Mouse (Mus musculus): ENCODE data around the gene Olfr1431. TPM values are rescaled to one million over a fixed set of nuclear protein-coding genes. Genes with fewer than 3 reads are reported as not detected.
"Not testable (repeated sequence)": the region's sequence is repeated elsewhere in the genome, so short reads cannot be mapped to it uniquely, and the experiment has no call there.

The Olfr1431 gene
- not detected in 2 replicates for total RNA-seq (2017)

DNA sequence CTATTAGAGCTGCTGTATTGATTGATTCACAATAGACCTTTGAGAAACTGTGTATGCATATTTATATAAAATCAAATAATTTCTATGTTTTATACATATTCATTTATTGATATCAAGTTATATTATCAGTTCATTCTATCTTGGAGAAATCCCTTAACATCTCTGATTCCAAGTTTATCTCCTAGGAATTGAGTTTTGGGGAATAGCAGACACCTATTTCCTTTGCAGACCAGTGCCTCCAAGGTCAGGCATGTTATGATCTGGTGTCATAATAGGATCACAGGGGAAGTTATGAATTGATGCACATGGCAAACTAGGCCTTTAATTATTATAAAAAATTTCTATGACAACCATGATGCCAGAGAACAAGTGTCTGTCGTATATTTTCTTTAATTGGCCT is at the start of gene Olfr1431:
Olfr1431 (plus strand) TSS at position 301 of the 400 bp plus-strand sequence.
- ATAC-seq (ENCODE audit: extremely low read depth, insufficient number of reproducible peaks, low FRiP score, poor library complexity, severe bottlenecking): no peak

DNA sequence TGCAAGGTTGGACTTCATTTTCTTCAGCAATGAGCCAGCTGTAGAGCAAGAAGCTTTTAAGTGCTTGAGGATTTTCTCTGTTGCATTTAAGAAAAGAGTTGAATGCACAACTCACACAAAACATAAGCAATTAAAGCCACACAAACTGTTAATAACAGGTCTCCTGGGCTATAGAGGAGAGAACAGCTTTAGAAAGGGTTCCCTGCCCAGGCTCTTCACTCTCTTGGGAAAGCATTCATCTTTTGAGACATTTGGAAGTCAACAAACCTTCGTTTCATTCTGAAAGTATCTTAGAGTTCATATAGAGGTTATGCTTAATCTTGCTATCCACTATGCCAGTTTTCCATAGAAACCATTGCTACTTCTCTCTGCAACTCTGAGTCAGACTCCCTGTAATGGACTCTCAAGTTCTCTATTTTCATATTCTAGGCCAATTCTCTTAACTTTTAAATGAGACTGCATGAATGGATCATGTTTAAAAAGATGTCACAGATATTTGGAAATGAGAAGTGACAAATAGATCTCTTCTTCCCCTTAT is 30.3 kb upstream of the Olfr1431 start, which contains the start of gene Olfr1555-ps1:
Olfr1555-ps1 (minus strand) TSS at position 51 of the 538 bp plus-strand sequence.
- not testable (repeated sequence) for ATAC-seq (ENCODE audit: extremely low read depth, insufficient number of reproducible peaks, low FRiP score, poor library complexity, severe bottlenecking)

DNA sequence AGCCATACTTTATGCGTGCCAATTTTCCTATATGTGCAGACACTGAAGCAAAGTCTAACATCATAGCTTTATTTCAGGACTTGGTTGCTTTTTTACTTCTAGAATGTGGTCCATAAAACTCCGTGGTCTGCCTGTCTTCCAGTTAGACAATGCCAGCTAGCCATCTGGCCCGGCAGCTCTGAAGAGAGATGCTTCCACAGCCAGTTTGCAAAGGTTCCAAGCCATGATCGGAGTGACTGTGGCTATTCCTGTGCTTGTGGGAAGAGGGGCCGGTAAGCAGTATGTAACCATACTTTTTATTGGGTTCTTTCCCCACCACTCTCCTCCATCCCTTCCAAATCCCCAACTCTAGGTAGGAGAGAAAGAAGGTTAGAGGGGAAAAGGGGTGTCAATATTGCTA is 25.0 kb upstream of the Olfr1431 start:
- not testable (repeated sequence) for ATAC-seq (ENCODE audit: extremely low read depth, insufficient number of reproducible peaks, low FRiP score, poor library complexity, severe bottlenecking)

DNA sequence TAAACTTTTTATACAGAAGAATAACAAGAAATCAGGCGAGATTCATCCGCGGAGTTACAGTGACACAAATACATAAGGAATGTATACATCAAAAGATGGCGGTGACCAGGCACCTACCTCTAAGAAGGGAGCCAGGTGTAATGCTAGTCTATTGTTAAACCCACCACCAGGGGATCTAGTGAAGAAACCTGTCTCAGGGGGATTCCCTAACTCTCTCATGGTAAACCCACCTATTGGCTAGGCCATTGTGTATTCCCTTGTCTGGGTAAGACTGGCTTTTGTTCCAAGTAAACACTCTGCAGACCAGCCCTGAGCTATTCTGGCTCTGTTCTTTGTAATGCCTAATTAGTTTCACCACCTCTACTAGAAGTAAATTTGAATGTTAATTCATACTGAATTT is 1.4 kb upstream of the Olfr1431 start:
- ATAC-seq (ENCODE audit: extremely low read depth, insufficient number of reproducible peaks, low FRiP score, poor library complexity, severe bottlenecking): not testable (repeated sequence)

DNA sequence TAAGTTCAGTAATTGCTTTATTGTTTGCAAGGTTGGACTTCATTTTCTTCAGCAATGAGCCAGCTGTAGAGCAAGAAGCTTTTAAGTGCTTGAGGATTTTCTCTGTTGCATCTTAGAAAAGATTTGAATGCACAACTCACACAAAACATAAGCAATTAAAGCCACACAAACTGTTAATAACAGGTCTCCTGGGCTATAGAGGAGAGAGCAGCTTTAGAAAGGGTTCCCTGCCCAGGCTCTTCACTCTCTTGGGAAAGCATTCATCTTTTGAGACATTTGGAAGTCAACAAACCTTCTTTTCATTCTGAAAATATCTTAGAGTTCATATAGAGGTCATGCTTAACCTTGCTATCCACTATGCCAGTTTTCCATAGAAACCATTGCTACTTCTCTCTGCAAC is 32.1 kb downstream of the Olfr1431 start, which contains the start of gene Olfr1432:
Olfr1432 (minus strand) TSS at position 101 of the 400 bp plus-strand sequence.
- not testable (repeated sequence) for ATAC-seq (ENCODE audit: extremely low read depth, insufficient number of reproducible peaks, low FRiP score, poor library complexity, severe bottlenecking)

DNA sequence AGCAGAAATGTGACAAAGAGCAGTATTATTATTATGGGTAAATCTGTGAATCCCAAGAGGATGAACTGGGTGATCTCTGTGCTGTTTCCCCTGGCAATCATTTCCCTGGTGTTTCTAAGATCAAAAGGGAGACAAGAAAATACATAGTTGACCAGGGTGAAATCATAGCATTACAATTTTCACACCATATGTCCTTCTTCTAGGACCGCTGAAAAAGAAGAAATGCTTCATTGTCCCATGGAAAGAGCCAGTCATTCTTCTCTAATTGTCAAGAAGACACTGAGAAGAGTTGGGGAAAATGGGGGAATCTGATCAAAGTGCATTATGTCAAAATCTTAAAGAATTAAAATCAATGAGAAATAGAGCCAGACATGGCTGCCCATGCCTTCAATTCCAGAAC is 41.1 kb downstream of the Olfr1431 start, which contains the start of gene Olfr262:
Olfr262 (minus strand) TSS at position 101 of the 400 bp plus-strand sequence.
- no peak for ATAC-seq (ENCODE audit: extremely low read depth, insufficient number of reproducible peaks, low FRiP score, poor library complexity, severe bottlenecking)

DNA sequence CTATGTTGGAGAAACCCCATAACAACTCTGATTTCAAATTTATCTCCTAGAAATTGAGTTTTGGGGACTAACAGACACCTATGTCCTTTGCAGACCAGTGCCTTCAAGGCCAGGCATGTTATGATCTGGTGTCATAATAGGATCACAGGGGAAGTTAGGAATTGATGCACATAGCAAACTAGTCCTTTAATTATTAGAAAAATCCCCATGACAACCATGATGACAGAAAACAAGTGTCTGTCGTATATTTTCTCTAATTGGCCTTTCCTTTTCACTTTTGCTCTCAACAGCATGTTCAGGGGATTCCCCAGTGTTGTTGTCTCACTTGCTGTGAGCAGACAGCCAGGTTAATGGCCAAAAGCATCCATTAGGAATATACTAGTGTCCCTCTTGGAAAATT is 60.3 kb downstream of the Olfr1431 start, which contains the start of gene Olfr235:
Olfr235 (plus strand) TSS at position 301 of the 400 bp plus-strand sequence.
- ATAC-seq (ENCODE audit: extremely low read depth, insufficient number of reproducible peaks, low FRiP score, poor library complexity, severe bottlenecking): no peak

Other genes with a start within 250 kb of the Olfr1431 start
- gene Osbp, start 234.7 kb upstream of the Olfr1431 start, total RNA-seq (2017): 39.0 and 42.6 TPM in 2 replicates
- gene Olfr1423, start 159.3 kb upstream of the Olfr1431 start, total RNA-seq (2017): not detected in 2 replicates
- gene Olfr1424, start 138.0 kb upstream of the Olfr1431 start, total RNA-seq (2017): not detected in 2 replicates
- gene Olfr1425, start 122.9 kb upstream of the Olfr1431 start, total RNA-seq (2017): 1.3 TPM in 1 of 2 replicates, not detected in the other
- gene Olfr1426, start 108.6 kb upstream of the Olfr1431 start, total RNA-seq (2017): not detected in 2 replicates
- not detected in 2 replicates for gene Olfr1427, start 97.3 kb upstream of the Olfr1431 start, total RNA-seq (2017)
- gene Olfr1428, start 84.7 kb upstream of the Olfr1431 start, total RNA-seq (2017): not detected in 2 replicates
- gene Olfr76, start 77.4 kb upstream of the Olfr1431 start, total RNA-seq (2017): not detected in 2 replicates
- not detected in 2 replicates for gene Olfr1555-ps1, start 30.5 kb upstream of the Olfr1431 start, total RNA-seq (2017)
- not detected in 2 replicates for gene Olfr1432, start 32.0 kb downstream of the Olfr1431 start, total RNA-seq (2017)
- not detected in 2 replicates for gene Olfr262, start 41.0 kb downstream of the Olfr1431 start, total RNA-seq (2017)
- gene Olfr235, start 60.4 kb downstream of the Olfr1431 start, total RNA-seq (2017): 0.12 TPM in 1 of 2 replicates, not detected in the other
- not detected in 2 replicates for gene Olfr1434, start 79.2 kb downstream of the Olfr1431 start, total RNA-seq (2017)
- not detected in 2 replicates for gene Olfr1436, start 98.5 kb downstream of the Olfr1431 start, total RNA-seq (2017)
- 0.12 TPM in 1 of 2 replicates, not detected in the other for gene Olfr1437, start 124.5 kb downstream of the Olfr1431 start, total RNA-seq (2017)
- not detected in 2 replicates for gene Olfr1438-ps1, start 135.3 kb downstream of the Olfr1431 start, total RNA-seq (2017)
- gene Olfr1440, start 186.6 kb downstream of the Olfr1431 start, total RNA-seq (2017): not detected in 2 replicates
- gene Olfr1441, start 216.8 kb downstream of the Olfr1431 start, total RNA-seq (2017): not detected in 2 replicates
- not detected in 2 replicates for gene Pfpl, start 227.3 kb downstream of the Olfr1431 start, total RNA-seq (2017)